Mouse (Mus musculus) MEL (cell line): Measurements from ENCODE around the gene Nnat. TPM values are rescaled to one million over a fixed set of nuclear protein-coding genes. Genes with fewer than 3 reads are reported as not detected.

Experiments used
- DNase-seq: peaks from one replicate; pipeline ENCODE4 v3.0.0; 2011; ENCODE audit warnings: low read depth, low spot score
- H3K27ac ChIP-seq: 2 replicates; pipeline ENCODE4 v1.5.1; 2012; ENCODE audit warnings: low read depth, mild to moderate bottlenecking, control low read depth, low read length, moderate library complexity; ENCODE audit not compliant: control insufficient read depth
- H3K27me3 ChIP-seq, 2 experiments: fragments of 150-350 bp in 1 of 2; sonication (generic) in 1 of 2; 2 replicates each; pipeline ENCODE4 v1.6.1; 2012; ENCODE audit warnings: low read length in 2 of 2, mild to moderate bottlenecking in 2 of 2, improper control_type of control experiment in 1 of 2, moderate library complexity in 1 of 2; ENCODE audit not compliant: insufficient read depth in 2 of 2, control insufficient read depth in 1 of 2
- H3K36me3 ChIP-seq, 2 experiments: 2 replicates each; pipeline ENCODE4 v1.6.1; 2012 to 2014; ENCODE audit warnings: low read length in 2 of 2, improper control_type of control experiment in 1 of 2, inconsistent platforms in 1 of 2, mild to moderate bottlenecking in 1 of 2; ENCODE audit not compliant: insufficient read depth in 2 of 2, control insufficient read depth in 1 of 2
- H3K4me1 ChIP-seq, 2 experiments: fragments of 150-350 bp in 1 of 2; sonication (generic) in 1 of 2; 2 replicates each; pipeline ENCODE4 v1.6.1; 2012; ENCODE audit warnings: low read length in 2 of 2, improper control_type of control experiment in 1 of 2, mild to moderate bottlenecking in 1 of 2; ENCODE audit not compliant: insufficient read depth in 2 of 2, control insufficient read depth in 1 of 2
- H3K4me3 ChIP-seq, 2 experiments: fragments of 150-350 bp in 1 of 2; sonication (generic) in 1 of 2; 2 replicates each; pipeline ENCODE4 v1.5.1; 2012; ENCODE audit warnings: low read depth in 2 of 2, low read length in 2 of 2, mild to moderate bottlenecking in 2 of 2, moderate library complexity in 2 of 2, control low read depth in 1 of 2, improper control_type of control experiment in 1 of 2; ENCODE audit not compliant: control insufficient read depth in 1 of 2, insufficient read depth in 1 of 2
- H3K79me2 ChIP-seq: 2 replicates; pipeline ENCODE4 v1.6.1; 2012; ENCODE audit warnings: mild to moderate bottlenecking, low read length, moderate library complexity; ENCODE audit not compliant: control insufficient read depth, poor library complexity, insufficient read depth
- H3K9ac ChIP-seq: 2 replicates; pipeline ENCODE4 v1.6.1; 2012; ENCODE audit warnings: low read depth, mild to moderate bottlenecking, control low read depth, low read length, moderate library complexity; ENCODE audit not compliant: control insufficient read depth, poor library complexity, severe bottlenecking
- H3K9me3 ChIP-seq: fragments of 150-350 bp; sonication (generic); replicated peaks from 2 replicates; pipeline ENCODE4 v1.6.1; 2012; ENCODE audit warnings: mild to moderate bottlenecking, low read length, improper control_type of control experiment, moderate library complexity; ENCODE audit not compliant: insufficient read depth
- CHD1 ChIP-seq: IDR thresholded peaks from 2 replicates; pipeline ENCODE4 v1.6.1; 2012; ENCODE audit warnings: low read depth, mild to moderate bottlenecking, inconsistent platforms, low read length, improper control_type of control experiment
- CHD2 ChIP-seq: IDR thresholded peaks from 2 replicates; pipeline ENCODE4 v1.6.1; 2011; ENCODE audit warnings: low read length, improper control_type of control experiment
- E2F4 ChIP-seq: IDR thresholded peaks from 2 replicates; pipeline ENCODE4 v1.6.1; 2011; ENCODE audit warnings: low read depth, low read length, improper control_type of control experiment, borderline replicate concordance
- ELF1 ChIP-seq: IDR thresholded peaks from 2 replicates; pipeline ENCODE4 v1.6.1; 2014; ENCODE audit warnings: low read depth, mild to moderate bottlenecking, inconsistent platforms, low read length, improper control_type of control experiment, moderate library complexity
- EP300 ChIP-seq, 2 experiments: IDR thresholded peaks; 2 replicates each; pipeline ENCODE4 v1.6.1; 2011; ENCODE audit warnings: improper control_type of control experiment in 2 of 2, low read length in 2 of 2, low read depth in 1 of 2, mild to moderate bottlenecking in 1 of 2
- GABPA ChIP-seq: IDR thresholded peaks from 2 replicates; pipeline ENCODE4 v1.6.1; 2012; ENCODE audit warnings: low read depth, mild to moderate bottlenecking, inconsistent platforms, low read length, improper control_type of control experiment, moderate library complexity
- GATA1 ChIP-seq: IDR thresholded peaks from 2 replicates; pipeline ENCODE4 v1.6.1; 2011; ENCODE audit warnings: low read depth, low read length, improper control_type of control experiment
- HCFC1 ChIP-seq: IDR thresholded peaks from 2 replicates; pipeline ENCODE4 v1.6.1; 2012; ENCODE audit warnings: low read depth, mild to moderate bottlenecking, inconsistent platforms, low read length, improper control_type of control experiment, moderate library complexity
- JUND ChIP-seq: IDR thresholded peaks from 2 replicates; pipeline ENCODE4 v1.6.1; 2011; ENCODE audit warnings: low read depth, mild to moderate bottlenecking, improper control_type of control experiment, low read length
- MEF2A ChIP-seq: IDR thresholded peaks from 2 replicates; pipeline ENCODE4 v1.6.1; 2014; ENCODE audit warnings: low read depth, mild to moderate bottlenecking, inconsistent platforms, low read length, improper control_type of control experiment; ENCODE audit not compliant: poor library complexity, insufficient replicate concordance, severe bottlenecking; ENCODE audit errors: extremely low read depth
- NELFE ChIP-seq: IDR thresholded peaks from 2 replicates; pipeline ENCODE4 v1.6.1; 2011; ENCODE audit warnings: low read depth, low read length, improper control_type of control experiment
- NRF1 ChIP-seq: IDR thresholded peaks from 2 replicates; pipeline ENCODE4 v1.6.1; 2014; ENCODE audit warnings: low read depth, mild to moderate bottlenecking, inconsistent platforms, low read length, improper control_type of control experiment, moderate library complexity; ENCODE audit not compliant: poor library complexity, insufficient read depth, severe bottlenecking
- POLR2AphosphoS2 ChIP-seq: IDR thresholded peaks from 2 replicates; pipeline ENCODE4 v1.6.1; 2011; ENCODE audit warnings: low read length, improper control_type of control experiment
- POLR2AphosphoS5 ChIP-seq: IDR thresholded peaks from 2 replicates; pipeline ENCODE4 v1.6.1; 2012; ENCODE audit warnings: low read depth, borderline replicate concordance, mild to moderate bottlenecking, inconsistent platforms, low read length, moderate library complexity, mixed read lengths
- RAD21 ChIP-seq: IDR thresholded peaks from 2 replicates; pipeline ENCODE4 v1.6.1; 2011; ENCODE audit warnings: mild to moderate bottlenecking, low read depth, low read length, improper control_type of control experiment
- RCOR1 ChIP-seq: IDR thresholded peaks from 2 replicates; pipeline ENCODE4 v1.6.1; 2012; ENCODE audit warnings: low read depth, mild to moderate bottlenecking, inconsistent platforms, low read length, improper control_type of control experiment
- TBP ChIP-seq: IDR thresholded peaks from 2 replicates; pipeline ENCODE4 v1.8.0; 2011; ENCODE audit warnings: low read depth, low read length, improper control_type of control experiment
- UBTF ChIP-seq: IDR thresholded peaks from 2 replicates; pipeline ENCODE4 v1.6.1; 2012; ENCODE audit warnings: low read depth, mild to moderate bottlenecking, inconsistent platforms, low read length, improper control_type of control experiment, moderate library complexity, borderline replicate concordance; ENCODE audit not compliant: insufficient read depth
- USF1 ChIP-seq: IDR thresholded peaks from 2 replicates; pipeline ENCODE4 v1.6.1; 2014; ENCODE audit warnings: low read depth, mild to moderate bottlenecking, inconsistent platforms, low read length, improper control_type of control experiment, moderate library complexity
- USF2 ChIP-seq, 2 experiments: IDR thresholded peaks; 2 replicates each; pipeline ENCODE4 v1.6.1; 2011 to 2012; ENCODE audit warnings: improper control_type of control experiment in 2 of 2, low read length in 2 of 2, borderline replicate concordance in 1 of 2, inconsistent platforms in 1 of 2, low read depth in 1 of 2, mild to moderate bottlenecking in 1 of 2; ENCODE audit not compliant: insufficient read depth in 1 of 2
- polyA plus RNA-seq, 2 experiments: library from polyadenylated mRNA; stranded (reverse) in 1 of 2; unstranded in 1 of 2; fragments of >175 nt in 1 of 2; fragments of >200 nt in 1 of 2; gene quantifications; 2 replicates each; pipeline versions ENCODE4 v1.2.1 to v1.2.4; 2012; ENCODE audit warnings: low replicate concordance in 2 of 2, low read depth in 1 of 2; ENCODE audit not compliant: insufficient read length in 2 of 2, insufficient read depth in 1 of 2, missing spikeins in 1 of 2
- total RNA-seq: library from RNA; depleted of rRNA; stranded (reverse); fragments of 300-350 nt; gene quantifications from 2 replicates; pipeline ENCODE4 v1.2.3, GENCODE M21; 2012

Gene Nnat
- total and polyA plus RNA-seq, 3 experiments: 0.92 to 1.5 TPM; not detected in 1

DNA sequence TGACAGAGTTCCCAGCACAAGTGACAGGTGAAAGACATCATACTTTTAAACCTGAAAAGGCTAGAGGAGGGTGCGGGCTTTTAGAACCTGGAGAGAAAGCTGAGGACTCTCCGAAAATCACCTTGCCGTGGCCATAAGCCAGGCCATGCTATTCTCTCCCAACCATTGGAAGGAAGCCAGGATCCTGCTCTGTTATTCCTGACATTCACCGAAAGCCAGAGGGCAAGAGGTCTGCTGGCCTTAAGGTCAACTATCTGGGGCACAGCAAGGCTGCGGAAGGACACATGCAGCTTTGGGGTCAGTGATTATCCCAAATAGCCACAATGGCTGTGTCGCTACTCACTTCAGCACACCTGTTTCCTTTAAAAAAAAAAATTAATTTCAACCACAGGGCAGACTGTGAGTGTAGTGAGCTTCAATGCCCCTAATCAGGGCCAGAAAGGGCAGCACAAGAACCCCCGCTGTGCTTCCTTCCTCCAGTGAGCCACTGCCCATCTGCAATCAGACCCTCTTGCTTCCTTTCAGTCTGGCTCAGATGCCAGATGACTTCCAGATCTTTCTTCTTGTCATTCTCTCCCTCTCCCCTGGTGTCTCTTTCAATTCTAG, 23.3 kb upstream of the Nnat start:
- Histone ChIP-seq H3K4me3 (no peak overlapping the region), H3K36me3 (peaks cover 0 to 10% of the 10 kb centered on the region in 2 experiments; a peak in 2 of 4 replicates), H3K27ac (no peak overlapping the region), H3K27me3 (no peaks in the 10 kb centered on the region), H3K9me3 (no peaks in the 10 kb centered on the region), H3K9ac (no peak overlapping the region), H3K4me1 (peaks cover 7 to 12% of the 10 kb centered on the region in 2 experiments), H3K79me2 (no peaks in the 10 kb centered on the region)
- TF ChIP-seq UBTF: no peak
- no peak for DNase-seq

GRCm38 (mm10) chr2:157537118-157537517, 22.8 kb upstream of the Nnat start:
- TF ChIP-seq GABPA (no peak), E2F4 (no peak), RAD21 (no peak), USF1 (no peak), POLR2AphosphoS5 (no peak), NELFE (no peak), TBP (no peak), JUND (no peak), GATA1 (no peak), CHD2 (no peak), EP300 (IDR thresholded peaks at IDR 0.05; ENCODE audit: low read depth in 1 of 2, low read length in 2 of 2) (no peak), NRF1 (no peak), MEF2A (no peak), POLR2AphosphoS2 (no peak), HCFC1 (no peak), RCOR1 (no peak), CHD1 (no peak), ELF1 (no peak), UBTF (no peak), USF2 (IDR thresholded peaks at IDR 0.05; ENCODE audit: borderline replicate concordance in 1 of 2, insufficient read depth in 1 of 2, low read depth in 1 of 2, low read length in 2 of 2) (no peak)
- TF ChIP-seq, all 39 proteins: peak for 0
- Histone ChIP-seq H3K27ac (no peak overlapping the region), H3K4me1 (peaks cover 7 to 12% of the 10 kb centered on the region in 2 experiments), H3K9me3 (no peaks in the 10 kb centered on the region), H3K9ac (no peak overlapping the region), H3K79me2 (no peaks in the 10 kb centered on the region), H3K4me3 (no peak overlapping the region), H3K36me3 (peaks cover 0 to 10% of the 10 kb centered on the region in 2 experiments; a peak in 2 of 4 replicates), H3K27me3 (no peaks in the 10 kb centered on the region)
- DNase-seq: no peak
